Mouse (Mus musculus) macrophage (primary cell): ENCODE data around the gene Ccdc114. TPM values are rescaled to one million over a fixed set of nuclear protein-coding genes. Genes with fewer than 3 reads are reported as not detected.

Experiments used
- H3K27ac ChIP-seq: fragments of 350-480 bp; formaldehyde crosslinking; 2 replicates; pipeline ENCODE4 v1.9.0; 2021
- H3K36me3 ChIP-seq: fragments of 350-480 bp; formaldehyde crosslinking; 2 replicates; pipeline ENCODE4 v1.9.0; 2021; ENCODE audit errors: inconsistent target
- H3K4me3 ChIP-seq: fragments of 350-480 bp; formaldehyde crosslinking; 2 replicates; pipeline ENCODE4 v1.9.0; 2021; ENCODE audit errors: inconsistent target
- H3K79me2 ChIP-seq: fragments of 350-480 bp; formaldehyde crosslinking; 2 replicates; pipeline ENCODE4 v1.9.0; 2021; ENCODE audit errors: inconsistent target
- WGBS: methylation state at CpG from one replicate; pipeline ENCODE4 v1.1.7; 2026; ENCODE audit warnings: inconsistent platforms; ENCODE audit not compliant: missing documents; 5-methylcytosine and 5-hydroxymethylcytosine counted together
- polyA plus RNA-seq: library from polyadenylated mRNA; stranded (reverse); fragments of 250-400 nt; gene quantifications from 3 replicates; pipeline ENCODE4 v1.2.4, GENCODE M21; 2018; ENCODE audit warnings: inconsistent platforms

The Ccdc114 gene
- polyA plus RNA-seq, 1 experiment from 2014 or later = 0.65 TPM

- H3K4me3 ChIP-seq = no peak overlapping the region
- peaks cover 7% of the 10 kb centered on the region; the same call in 1 of the 2 replicates for H3K36me3 ChIP-seq
- peak overlapping the region; percentile 21 for H3K27ac ChIP-seq
- no peaks in the 10 kb centered on the region for H3K79me2 ChIP-seq
Observed at GRCm38 (mm10) chr7:45908384-45908783, 15.5 kb upstream of the Ccdc114 start.

- H3K79me2 ChIP-seq = no peaks in the 10 kb centered on the region
- no peak overlapping the region for H3K4me3 ChIP-seq
- peaks cover 7% of the 10 kb centered on the region; the same call in 1 of the 2 replicates for H3K36me3 ChIP-seq
- WGBS = 84% methylated on average over 16 of the region's 16 CpGs
- H3K27ac ChIP-seq = no peak overlapping the region
Observed at GRCm38 (mm10) chr7:45909145-45909544, 14.7 kb upstream of the Ccdc114 start.

- 97% methylated on average over 6 of the region's 6 CpGs for WGBS
- H3K4me3 ChIP-seq = no peak overlapping the region
- H3K27ac ChIP-seq = no peak overlapping the region
- peaks cover 16% of the 10 kb centered on the region for H3K79me2 ChIP-seq
- H3K36me3 ChIP-seq = peaks cover 23% of the 10 kb centered on the region
Observed at GRCm38 (mm10) chr7:45914067-45914466, 9.8 kb upstream of the Ccdc114 start.

- no peak overlapping the region for H3K4me3 ChIP-seq
- H3K36me3 ChIP-seq = peaks cover 18% of the 10 kb centered on the region
- 95% methylated on average over 5 of the region's 5 CpGs for WGBS
- no peak overlapping the region for H3K27ac ChIP-seq
- H3K79me2 ChIP-seq = peaks cover 25% of the 10 kb centered on the region
Observed at GRCm38 (mm10) chr7:45915011-45915410, 8.9 kb upstream of the Ccdc114 start.

- Histone ChIP-seq H3K36me3 (peaks cover 17% of the 10 kb centered on the region), H3K79me2 (peaks cover 34% of the 10 kb centered on the region), H3K4me3 (peak overlapping the region; percentile 8; the same call in 1 of the 2 replicates), H3K27ac (peak overlapping the region; percentile 48)
- 31% methylated on average over 26 of the region's 26 CpGs for WGBS
Observed at GRCm38 (mm10) chr7:45916056-45917003, 7.5 kb upstream of the Ccdc114 start.

GRCm38 (mm10) chr7:45917004-45917704 lies 6.7 kb upstream of the Ccdc114 start:
- Histone ChIP-seq H3K36me3 (peaks cover 17% of the 10 kb centered on the region), H3K27ac (peak overlapping the region; percentile 27; the same call in 1 of the 2 replicates), H3K79me2 (peaks cover 34% of the 10 kb centered on the region), H3K4me3 (no peak overlapping the region)
- WGBS = 29% methylated on average over 12 of the region's 13 CpGs

- peaks cover 17% of the 10 kb centered on the region for H3K36me3 ChIP-seq
- no peak overlapping the region for H3K27ac ChIP-seq
- no peak overlapping the region for H3K4me3 ChIP-seq
- 80% methylated on average over 15 of the region's 15 CpGs for WGBS
- peaks cover 34% of the 10 kb centered on the region for H3K79me2 ChIP-seq
Observed at GRCm38 (mm10) chr7:45917926-45918325, 5.9 kb upstream of the Ccdc114 start.

GRCm38 (mm10) chr7:45919083-45919671 lies 4.7 kb upstream of the Ccdc114 start:
- Histone ChIP-seq H3K4me3 (peak overlapping the region; percentile 96), H3K79me2 (peaks cover 34% of the 10 kb centered on the region), H3K27ac (peak overlapping the region; percentile 100; the same call in 1 of the 2 replicates), H3K36me3 (peaks cover 17% of the 10 kb centered on the region)
- WGBS = 70% methylated on average over 14 of the region's 14 CpGs

GRCm38 (mm10) chr7:45919761-45920160 lies 4.1 kb upstream of the Ccdc114 start:
- Histone ChIP-seq H3K4me3 (peak overlapping the region; percentile 96), H3K36me3 (peaks cover 17% of the 10 kb centered on the region), H3K79me2 (peaks cover 34% of the 10 kb centered on the region), H3K27ac (peak overlapping the region; percentile 100)
- 10% methylated on average over 4 of the region's 4 CpGs for WGBS

GRCm38 (mm10) chr7:45920583-45921241 lies 3.2 kb upstream of the Ccdc114 start:
- peaks cover 17% of the 10 kb centered on the region for H3K36me3 ChIP-seq
- H3K79me2 ChIP-seq = peaks cover 34% of the 10 kb centered on the region
- WGBS = 0% methylated on average over 8 of the region's 9 CpGs
- H3K27ac ChIP-seq = peak overlapping the region; percentile 100
- H3K4me3 ChIP-seq = peak overlapping the region; percentile 96

GRCm38 (mm10) chr7:45921242-45921621 lies 2.6 kb upstream of the Ccdc114 start, which contains the start of gene Emp3:
Gene Emp3, minus strand, starts transcription at chr7:45921404.
- Histone ChIP-seq H3K27ac (peak within 1 kb of the TSS; percentile 100), H3K4me3 (peak within 1 kb of the TSS; percentile 96), H3K36me3 (peaks cover 17% of the 10 kb centered on the region), H3K79me2 (peaks cover 34% of the 10 kb centered on the region)
- 1% methylated on average over 9 of the region's 9 CpGs for WGBS

GRCm38 (mm10) chr7:45921950-45922600 lies 1.8 kb upstream of the Ccdc114 start:
- 47% methylated on average over 12 of the region's 12 CpGs for WGBS
- Histone ChIP-seq H3K4me3 (no peak overlapping the region), H3K36me3 (peaks cover 17% of the 10 kb centered on the region), H3K27ac (peak overlapping the region; percentile 100), H3K79me2 (peaks cover 34% of the 10 kb centered on the region)

- WGBS = under 1% methylated on average over 37 of the region's 37 CpGs
- H3K27ac ChIP-seq = peak overlapping the region; percentile 100
- H3K36me3 ChIP-seq = peaks cover 9% of the 10 kb centered on the region
Observed at GRCm38 (mm10) chr7:45922928-45923761, 727 bp upstream of the Ccdc114 start.

More at GRCm38 (mm10) chr7:45922928-45923761, 727 bp upstream of the Ccdc114 start:
- Histone ChIP-seq H3K4me3 (peak overlapping the region; percentile 32), H3K79me2 (peaks cover 28% of the 10 kb centered on the region)
